Mouse (Mus musculus) frontal cortex, postnatal 10 days (tissue): ENCODE measurements around the gene Fut11.

Experiments
- DNase-seq, 2 experiments: peaks; one replicate each; pipeline ENCODE4 v3.0.0; 2022; ENCODE audit warnings: low spot score in 2 of 2, mixed read lengths in 1 of 2

Gene Fut11

GRCm38 (mm10) chr14:20718443-20718842, 23.7 kb downstream of the Fut11 start:
- DNase-seq, result no peak

GRCm38 (mm10) chr14:20719767-20720166, 25.0 kb downstream of the Fut11 start:
- no peak for DNase-seq

GRCm38 (mm10) chr14:20721371-20721770, 26.6 kb downstream of the Fut11 start:
- no peak for DNase-seq

- no peak for DNase-seq
These were observed 28.2 kb downstream of the Fut11 start for GRCm38 (mm10) chr14:20723006-20723405.

- peak in 1 of 2 experiments; percentile 75 for DNase-seq
These were observed 29.3 kb downstream of the Fut11 start for GRCm38 (mm10) chr14:20724043-20724442.

GRCm38 (mm10) chr14:20725660-20726339, 31.0 kb downstream of the Fut11 start:
- DNase-seq, result no peak

GRCm38 (mm10) chr14:20729871-20730270, 35.1 kb downstream of the Fut11 start:
- no peak for DNase-seq

GRCm38 (mm10) chr14:20730853-20731602, 36.3 kb downstream of the Fut11 start:
- DNase-seq, result no peak

GRCm38 (mm10) chr14:20733041-20733951, 38.5 kb downstream of the Fut11 start:
- DNase-seq, result no peak

- peak; percentile 74 to 84 for DNase-seq
These were observed 39.4 kb downstream of the Fut11 start, which contains the start of gene Ndst2 for GRCm38 (mm10) chr14:20733952-20734774. Gene Ndst2 (minus strand): TSS chr14:20734562.

- DNase-seq, result no peak
These were observed 40.3 kb downstream of the Fut11 start for GRCm38 (mm10) chr14:20735052-20735451.

GRCm38 (mm10) chr14:20735892-20736390, 41.2 kb downstream of the Fut11 start:
- no peak for DNase-seq

GRCm38 (mm10) chr14:20737306-20737705, 42.5 kb downstream of the Fut11 start:
- no peak for DNase-seq

- DNase-seq, result no peak
These were observed 43.7 kb downstream of the Fut11 start for GRCm38 (mm10) chr14:20738511-20738910.

- DNase-seq, result no peak
These were observed 46.5 kb downstream of the Fut11 start for GRCm38 (mm10) chr14:20741301-20741700.

GRCm38 (mm10) chr14:20743614-20744013, 48.8 kb downstream of the Fut11 start:
- no peak for DNase-seq

GRCm38 (mm10) chr14:20746935-20747334, 52.2 kb downstream of the Fut11 start:
- DNase-seq, result no peak

GRCm38 (mm10) chr14:20748388-20748787, 53.6 kb downstream of the Fut11 start:
- DNase-seq, result no peak

- no peak for DNase-seq
These were observed 54.8 kb downstream of the Fut11 start for GRCm38 (mm10) chr14:20749494-20750051.

- DNase-seq, result no peak
These were observed 55.7 kb downstream of the Fut11 start for GRCm38 (mm10) chr14:20750503-20750902.
